Mouse (Mus musculus) forebrain, postnatal 0 days (tissue): Measurements from ENCODE around the gene Slc13a4. TPM values are rescaled to one million over a fixed set of nuclear protein-coding genes. Genes with fewer than 3 reads are reported as not detected.

Experiments
- ATAC-seq: fragments of 200-750 bp; cut with Nextera tagmentation; 2 replicates; pipeline ENCODE4 v1.8.0; 2017; ENCODE audit warnings: mild to moderate bottlenecking, moderate library complexity
- DNase-seq: peaks from one replicate; pipeline ENCODE4 v3.0.0-alpha.2; 2015
- H3K27ac ChIP-seq: fragments of 300-500 bp; sonication (generic); 2 replicates; pipeline ENCODE4 v1.5.1; 2014; ENCODE audit warnings: low read depth, mild to moderate bottlenecking, antibody characterized with exemption, low read length, moderate library complexity, mixed read lengths
- H3K27me3 ChIP-seq: fragments of 300-500 bp; sonication (generic); 2 replicates; pipeline ENCODE4 v1.6.1; 2014; ENCODE audit warnings: mild to moderate bottlenecking, low read length, mixed read lengths; ENCODE audit not compliant: insufficient read depth
- H3K36me3 ChIP-seq: fragments of 300-500 bp; sonication (generic); 2 replicates; pipeline ENCODE4 v1.6.1; 2014; ENCODE audit warnings: mild to moderate bottlenecking, moderate library complexity; ENCODE audit not compliant: insufficient read depth
- H3K4me1 ChIP-seq: fragments of 300-500 bp; sonication (generic); 2 replicates; pipeline ENCODE4 v1.6.1; 2014; ENCODE audit warnings: antibody characterized with exemption; ENCODE audit not compliant: insufficient read depth
- H3K4me2 ChIP-seq: fragments of 300-500 bp; sonication (generic); 2 replicates; pipeline ENCODE4 v1.6.1; 2014; ENCODE audit warnings: low read depth, mild to moderate bottlenecking, moderate library complexity
- H3K4me3 ChIP-seq: fragments of 300-500 bp; sonication (generic); 2 replicates; pipeline ENCODE4 v1.5.1; 2014; ENCODE audit warnings: low read depth, low read length, mixed read lengths
- H3K9ac ChIP-seq: fragments of 300-500 bp; sonication (generic); 2 replicates; pipeline ENCODE4 v1.6.1; 2014; ENCODE audit warnings: mild to moderate bottlenecking
- H3K9me3 ChIP-seq: fragments of 300-500 bp; sonication (generic); 2 replicates; pipeline ENCODE4 v1.6.1; 2016; ENCODE audit warnings: low read length
- CTCF ChIP-seq: sonication (generic); IDR thresholded peaks from 2 replicates; pipeline ENCODE4 v1.5.1; 2016; ENCODE audit warnings: antibody characterized with exemption, control low read depth, low read depth
- WGBS: fragments of 180-500 bp; shearing (Covaris S2); extraction: QIAGEN DNeasy Blood & Tissue Kit; methylation state at CpG from one replicate; pipeline ENCODE4 v1.1.7; 2014; 5-methylcytosine and 5-hydroxymethylcytosine counted together
- polyA plus RNA-seq: library from polyadenylated mRNA; unstranded; fragments of >200 nt; fragmentation: Nextera tagmentation; extraction: Ambion mirVana; gene quantifications from 2 replicates; pipeline ENCODE4 v1.2.1, GENCODE M21; 2015
- total RNA-seq: library from RNA; depleted of rRNA; stranded (reverse); fragments of >200 nt; gene quantifications from 2 replicates; pipeline ENCODE4 v1.2.3, GENCODE M21; 2014; rRNA removed

Gene Slc13a4
- total and polyA plus RNA-seq, 2 experiments from 2014 or later, result 14.3 to 17.8 TPM

- peak; percentile 25; the same call in 1 of the 2 replicates for ATAC-seq
- H3K36me3 ChIP-seq, result peaks cover 52% of the 10 kb centered on the region
- peak; percentile 47 for TF ChIP-seq CTCF
Measured at GRCm38 (mm10) chr6:35229415-35229814, 78.5 kb downstream of the Slc13a4 start.

GRCm38 (mm10) chr6:35225696-35226095, 82.2 kb downstream of the Slc13a4 start:
- Histone ChIP-seq H3K4me2 (no peak overlapping the region), H3K27me3 (no peaks in the 10 kb centered on the region), H3K9ac (no peak overlapping the region), H3K27ac (no peak overlapping the region), H3K36me3 (peaks cover 38% of the 10 kb centered on the region), H3K4me1 (no peaks in the 10 kb centered on the region), H3K9me3 (no peaks in the 10 kb centered on the region), H3K4me3 (no peak overlapping the region)
- no peak for DNase-seq
- TF ChIP-seq CTCF, result no peak
- no peak for ATAC-seq
- 74% methylated on average over 4 of the region's 4 CpGs for WGBS

More at GRCm38 (mm10) chr6:35229415-35229814, 78.5 kb downstream of the Slc13a4 start:
- Histone ChIP-seq H3K4me3 (no peak overlapping the region), H3K9ac (no peak overlapping the region), H3K27me3 (no peaks in the 10 kb centered on the region), H3K27ac (no peak overlapping the region), H3K4me1 (no peaks in the 10 kb centered on the region), H3K4me2 (no peak overlapping the region), H3K9me3 (no peaks in the 10 kb centered on the region)
- no peak for DNase-seq
- WGBS, result 94% methylated on average over 1 of the region's 1 CpGs

Other genes with a start within 250 kb of the Slc13a4 start
- 29.4 and 30.9 TPM in 2 replicates for gene Cnot4, start 174.4 kb downstream of the Slc13a4 start, total RNA-seq
- gene Cnot4, start 174.4 kb downstream of the Slc13a4 start, polyA plus RNA-seq, result 18.8 and 25.5 TPM in 2 replicates
- gene Nup205, start 130.7 kb downstream of the Slc13a4 start, total RNA-seq, result 50.6 and 55.3 TPM in 2 replicates
- gene Nup205, start 130.7 kb downstream of the Slc13a4 start, polyA plus RNA-seq, result 9.7 and 10.7 TPM in 2 replicates
- 0.86 and 2.4 TPM in 2 replicates for gene Fam180a, start 18.0 kb upstream of the Slc13a4 start, total RNA-seq
- gene Fam180a, start 18.0 kb upstream of the Slc13a4 start, polyA plus RNA-seq, result 3.0 and 4.7 TPM in 2 replicates
- 287 and 295 TPM in 2 replicates for gene Mtpn, start 231.8 kb upstream of the Slc13a4 start, total RNA-seq
- gene Mtpn, start 231.8 kb upstream of the Slc13a4 start, polyA plus RNA-seq, result 151 and 267 TPM in 2 replicates